Mouse (Mus musculus) forebrain, postnatal 0 days (tissue): ENCODE measurements around the gene Gm3625. TPM values are rescaled to one million over a fixed set of nuclear protein-coding genes. Genes with fewer than 3 reads are reported as not detected.

Experiments used
- ATAC-seq: fragments of 200-750 bp; cut with Nextera tagmentation; 2 replicates; pipeline ENCODE4 v1.8.0; 2017; ENCODE audit warnings: mild to moderate bottlenecking, moderate library complexity
- DNase-seq: peaks from one replicate; pipeline ENCODE4 v3.0.0-alpha.2; 2015
- H3K27ac ChIP-seq: fragments of 300-500 bp; sonication (generic); 2 replicates; pipeline ENCODE4 v1.5.1; 2014; ENCODE audit warnings: low read depth, mild to moderate bottlenecking, antibody characterized with exemption, low read length, moderate library complexity, mixed read lengths
- H3K27me3 ChIP-seq: fragments of 300-500 bp; sonication (generic); 2 replicates; pipeline ENCODE4 v1.6.1; 2014; ENCODE audit warnings: mild to moderate bottlenecking, low read length, mixed read lengths; ENCODE audit not compliant: insufficient read depth
- H3K36me3 ChIP-seq: fragments of 300-500 bp; sonication (generic); 2 replicates; pipeline ENCODE4 v1.6.1; 2014; ENCODE audit warnings: mild to moderate bottlenecking, moderate library complexity; ENCODE audit not compliant: insufficient read depth
- H3K4me1 ChIP-seq: fragments of 300-500 bp; sonication (generic); 2 replicates; pipeline ENCODE4 v1.6.1; 2014; ENCODE audit warnings: antibody characterized with exemption; ENCODE audit not compliant: insufficient read depth
- H3K4me2 ChIP-seq: fragments of 300-500 bp; sonication (generic); 2 replicates; pipeline ENCODE4 v1.6.1; 2014; ENCODE audit warnings: low read depth, mild to moderate bottlenecking, moderate library complexity
- H3K4me3 ChIP-seq: fragments of 300-500 bp; sonication (generic); 2 replicates; pipeline ENCODE4 v1.5.1; 2014; ENCODE audit warnings: low read depth, low read length, mixed read lengths
- H3K9ac ChIP-seq: fragments of 300-500 bp; sonication (generic); 2 replicates; pipeline ENCODE4 v1.6.1; 2014; ENCODE audit warnings: mild to moderate bottlenecking
- H3K9me3 ChIP-seq: fragments of 300-500 bp; sonication (generic); 2 replicates; pipeline ENCODE4 v1.6.1; 2016; ENCODE audit warnings: low read length
- CTCF ChIP-seq: sonication (generic); IDR thresholded peaks from 2 replicates; pipeline ENCODE4 v1.5.1; 2016; ENCODE audit warnings: antibody characterized with exemption, control low read depth, low read depth
- WGBS: fragments of 180-500 bp; shearing (Covaris S2); extraction: QIAGEN DNeasy Blood & Tissue Kit; methylation state at CpG from one replicate; pipeline ENCODE4 v1.1.7; 2014; 5-methylcytosine and 5-hydroxymethylcytosine counted together
- polyA plus RNA-seq: library from polyadenylated mRNA; unstranded; fragments of >200 nt; fragmentation: Nextera tagmentation; extraction: Ambion mirVana; gene quantifications from 2 replicates; pipeline ENCODE4 v1.2.1, GENCODE M21; 2015
- total RNA-seq: library from RNA; depleted of rRNA; stranded (reverse); fragments of >200 nt; gene quantifications from 2 replicates; pipeline ENCODE4 v1.2.3, GENCODE M21; 2014; rRNA removed

Gene Gm3625
- total and polyA plus RNA-seq, 2 experiments from 2014 or later, result not detected

DNA sequence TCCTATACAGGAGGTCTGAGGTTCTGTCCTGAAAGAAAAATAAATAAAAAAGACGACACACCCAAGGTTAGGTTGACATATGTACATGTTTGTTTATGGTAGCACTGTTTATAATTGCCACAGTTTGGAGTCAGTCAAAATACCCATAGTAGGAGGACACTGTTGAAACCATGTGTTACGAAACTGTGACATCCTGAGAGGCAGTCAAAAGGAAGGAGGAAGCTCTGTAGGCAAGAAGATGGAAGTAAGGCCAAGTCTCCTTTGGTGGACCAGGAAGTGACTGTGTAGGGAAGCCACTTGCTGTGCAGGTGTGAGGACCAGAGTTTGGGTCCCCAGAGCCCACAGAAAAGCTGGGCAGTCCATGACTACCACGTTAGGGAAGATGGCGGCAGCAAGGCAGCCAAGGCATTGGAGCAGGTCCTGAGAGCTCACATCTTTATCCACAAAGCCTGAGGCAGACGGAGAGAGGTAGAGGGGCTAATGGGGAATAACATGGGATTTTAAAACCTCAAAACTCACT, 48.3 kb downstream of the Gm3625 start:
- DNase-seq (no peak), ATAC-seq (no peak)
- no peak overlapping the region for H3K9ac ChIP-seq
- no peak overlapping the region for H3K4me3 ChIP-seq
- no peak overlapping the region for H3K27ac ChIP-seq
- H3K27me3 ChIP-seq, result no peaks in the 10 kb centered on the region
- WGBS, result 91% methylated on average over 5 of the region's 5 CpGs
- no peak for TF ChIP-seq CTCF
- no peak overlapping the region for H3K4me2 ChIP-seq
- no peaks in the 10 kb centered on the region for H3K4me1 ChIP-seq
- no peaks in the 10 kb centered on the region for H3K9me3 ChIP-seq
- no peaks in the 10 kb centered on the region for H3K36me3 ChIP-seq

Other genes with a start within 250 kb of the Gm3625 start
- gene Ncoa1, start 115.7 kb downstream of the Gm3625 start, total RNA-seq, result 43.2 and 46.1 TPM in 2 replicates
- gene Ncoa1, start 115.7 kb downstream of the Gm3625 start, polyA plus RNA-seq, result 15.5 and 20.2 TPM in 2 replicates
- gene Itsn2, start 289 bp downstream of the Gm3625 start, total RNA-seq, result 24.5 and 28.1 TPM in 2 replicates
- 12.3 and 20.9 TPM in 2 replicates for gene Itsn2, start 289 bp downstream of the Gm3625 start, polyA plus RNA-seq
- 1.2 and 1.5 TPM in 2 replicates for gene Fam228a, start 145.5 kb upstream of the Gm3625 start, total RNA-seq
- 0.09 and 0.30 TPM in 2 replicates for gene Fam228a, start 145.5 kb upstream of the Gm3625 start, polyA plus RNA-seq
- gene Pfn4, start 176.1 kb upstream of the Gm3625 start, total RNA-seq, result 9.2 TPM in 2 replicates
- gene Pfn4, start 176.1 kb upstream of the Gm3625 start, polyA plus RNA-seq, result 15.3 and 21.3 TPM in 2 replicates
- 7.8 and 18.8 TPM in 2 replicates for gene Fam228b, start 176.3 kb upstream of the Gm3625 start, total RNA-seq
- gene Fam228b, start 176.3 kb upstream of the Gm3625 start, polyA plus RNA-seq, result 5.8 and 8.9 TPM in 2 replicates
- 117 and 156 TPM in 2 replicates for gene Sf3b6, start 224.6 kb upstream of the Gm3625 start, total RNA-seq
- 326 and 451 TPM in 2 replicates for gene Sf3b6, start 224.6 kb upstream of the Gm3625 start, polyA plus RNA-seq
- 51.7 and 122 TPM in 2 replicates for gene Fkbp1b, start 248.7 kb upstream of the Gm3625 start, total RNA-seq
- gene Fkbp1b, start 248.7 kb upstream of the Gm3625 start, polyA plus RNA-seq, result 65.5 and 67.9 TPM in 2 replicates